Mouse (Mus musculus) liver, embryonic 14.5 days (tissue): ENCODE measurements around the gene Gtf3c5. TPM values are rescaled to one million over a fixed set of nuclear protein-coding genes. Genes with fewer than 3 reads are reported as not detected.

Experiments used
- ATAC-seq: fragments of 200-750 bp; cut with Nextera tagmentation; 2 replicates; pipeline ENCODE4 v1.8.0; 2017; ENCODE audit warnings: moderate number of reproducible peaks, mild to moderate bottlenecking, moderate library complexity; ENCODE audit not compliant: insufficient read depth
- DNase-seq, 3 experiments: peaks; one replicate each; pipeline ENCODE4 v3.0.0-alpha.2; 2012 to 2013; ENCODE audit warnings: low read depth in 3 of 3, low spot score in 3 of 3
- H3K27ac ChIP-seq: fragments of 300-500 bp; sonication (generic); 2 replicates; pipeline ENCODE4 v1.5.1; 2014; ENCODE audit warnings: moderate library complexity, mild to moderate bottlenecking, control low read depth, inconsistent platforms
- H3K27me3 ChIP-seq: fragments of 300-500 bp; sonication (generic); 2 replicates; pipeline ENCODE4 v1.6.1; 2014; ENCODE audit warnings: mild to moderate bottlenecking, low read length, moderate library complexity; ENCODE audit not compliant: control insufficient read depth, insufficient read depth
- H3K36me3 ChIP-seq: fragments of 300-500 bp; sonication (generic); replicated peaks from 2 replicates; pipeline ENCODE4 v1.6.1; 2014; ENCODE audit warnings: low read depth; ENCODE audit not compliant: control insufficient read depth, insufficient read depth
- H3K4me1 ChIP-seq, 2 experiments: fragments of 200-500 bp in 1 of 2; fragments of 300-500 bp in 1 of 2; sonication (generic) in 1 of 2; replicated peaks; 2 replicates each; pipeline ENCODE4 v1.6.1; 2012 to 2014; ENCODE audit warnings: antibody characterized with exemption in 1 of 2, inconsistent platforms in 1 of 2, low read length in 1 of 2; ENCODE audit not compliant: control insufficient read depth in 2 of 2, insufficient read depth in 2 of 2
- H3K4me2 ChIP-seq: fragments of 300-500 bp; sonication (generic); 2 replicates; pipeline ENCODE4 v1.6.1; 2014; ENCODE audit warnings: low read depth, mild to moderate bottlenecking, control low read depth, moderate library complexity
- H3K4me3 ChIP-seq, 2 experiments: fragments of 200-500 bp in 1 of 2; fragments of 300-500 bp in 1 of 2; sonication (generic) in 1 of 2; 2 replicates each; pipeline ENCODE4 v1.5.1; 2012 to 2014; ENCODE audit warnings: low read depth in 2 of 2, low read length in 2 of 2, mild to moderate bottlenecking in 2 of 2, control low read depth in 1 of 2, inconsistent platforms in 1 of 2, moderate library complexity in 1 of 2; ENCODE audit not compliant: insufficient read depth in 1 of 2
- H3K9ac ChIP-seq: fragments of 300-500 bp; sonication (generic); replicated peaks from 2 replicates; pipeline ENCODE4 v1.6.1; 2014; ENCODE audit warnings: mild to moderate bottlenecking, control low read depth, moderate library complexity
- H3K9me3 ChIP-seq: fragments of 300-500 bp; sonication (generic); 2 replicates; pipeline ENCODE4 v1.6.1; 2016; ENCODE audit warnings: low read length, mixed read lengths; ENCODE audit not compliant: control insufficient read depth
- CTCF ChIP-seq: IDR thresholded peaks from 2 replicates; pipeline ENCODE4 v1.5.1; 2016; ENCODE audit warnings: antibody characterized with exemption, low read depth, control low read depth
- EP300 ChIP-seq: IDR thresholded peaks from 2 replicates; pipeline ENCODE4 v1.6.1; 2016; ENCODE audit warnings: antibody characterized with exemption, low read depth
- WGBS: fragments of 180-500 bp; shearing (Covaris S2); extraction: QIAGEN DNeasy Blood & Tissue Kit; methylation state at CpG from one replicate; pipeline ENCODE4 v1.1.7; 2014; ENCODE audit not compliant: insufficient replicate concordance; 5-methylcytosine and 5-hydroxymethylcytosine counted together
- polyA plus RNA-seq, 2 experiments: library from polyadenylated mRNA; depleted of rRNA in 1 of 2; stranded (reverse) in 1 of 2; unstranded in 1 of 2; fragments of >200 nt; fragmentation: Nextera tagmentation in 1 of 2; extraction: Ambion mirVana in 1 of 2; gene quantifications; 2 replicates each; pipeline versions ENCODE4 v1.2.1 to v1.2.3; 2012 to 2014

Gtf3c5 gene
- polyA plus RNA-seq, 2 experiments, result 7.6 to 11.6 TPM

GRCm38 (mm10) chr2:28546560-28546959 is 37.0 kb downstream of the Gtf3c5 start:
- no peak for ATAC-seq
- H3K9ac ChIP-seq, result no peak overlapping the region
- DNase-seq, result no peak
- no peaks in the 10 kb centered on the region for H3K27me3 ChIP-seq
- no peak overlapping the region for H3K4me2 ChIP-seq
- 61% methylated on average over 6 of the region's 6 CpGs for WGBS
- no peak overlapping the region for H3K27ac ChIP-seq
- no peak overlapping the region for H3K4me3 ChIP-seq
- no peaks in the 10 kb centered on the region for H3K9me3 ChIP-seq
- TF ChIP-seq EP300 (no peak), CTCF (no peak)
- no peaks in the 10 kb centered on the region for H3K36me3 ChIP-seq
- H3K4me1 ChIP-seq, result no peaks in the 10 kb centered on the region

- no peak for TF ChIP-seq EP300
- TF ChIP-seq CTCF, result no peak
- Histone ChIP-seq H3K27me3 (no peaks in the 10 kb centered on the region), H3K4me3 (no peak overlapping the region), H3K4me1 (no peaks in the 10 kb centered on the region), H3K9me3 (no peaks in the 10 kb centered on the region), H3K27ac (no peak overlapping the region), H3K36me3 (no peaks in the 10 kb centered on the region), H3K4me2 (no peak overlapping the region), H3K9ac (no peak overlapping the region)
- ATAC-seq, result no peak
- DNase-seq, result no peak
Observed at GRCm38 (mm10) chr2:28545976-28546375, 37.6 kb downstream of the Gtf3c5 start.

DNA sequence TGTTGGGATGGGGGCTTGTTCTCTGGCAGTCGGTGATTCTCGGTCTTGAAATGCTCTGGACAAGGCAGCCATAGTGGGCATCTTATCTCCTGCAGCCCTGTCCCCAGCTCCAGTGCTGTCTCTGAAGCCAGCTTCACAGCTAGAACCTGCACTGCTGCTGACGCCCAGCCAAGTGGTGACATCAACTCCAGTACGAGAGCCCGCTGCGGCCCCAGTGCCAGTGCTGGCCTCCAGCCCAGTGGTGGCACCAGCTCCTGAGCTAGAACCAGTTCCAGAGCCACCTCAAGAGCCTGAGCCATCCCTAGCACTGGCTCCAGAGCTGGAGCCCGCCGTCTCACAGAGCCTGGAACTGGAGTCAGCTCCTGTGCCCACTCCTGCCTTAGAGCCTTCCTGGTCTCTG is 39.7 kb downstream of the Gtf3c5 start:
- Histone ChIP-seq H3K36me3 (no peaks in the 10 kb centered on the region), H3K4me2 (no peak overlapping the region), H3K9ac (no peak overlapping the region), H3K4me3 (no peak overlapping the region), H3K27me3 (no peaks in the 10 kb centered on the region), H3K27ac (no peak overlapping the region), H3K9me3 (no peaks in the 10 kb centered on the region), H3K4me1 (no peaks in the 10 kb centered on the region)
- TF ChIP-seq CTCF, result no peak
- DNase-seq (no peak), ATAC-seq (no peak)
- 72% methylated on average over 8 of the region's 8 CpGs for WGBS

DNA sequence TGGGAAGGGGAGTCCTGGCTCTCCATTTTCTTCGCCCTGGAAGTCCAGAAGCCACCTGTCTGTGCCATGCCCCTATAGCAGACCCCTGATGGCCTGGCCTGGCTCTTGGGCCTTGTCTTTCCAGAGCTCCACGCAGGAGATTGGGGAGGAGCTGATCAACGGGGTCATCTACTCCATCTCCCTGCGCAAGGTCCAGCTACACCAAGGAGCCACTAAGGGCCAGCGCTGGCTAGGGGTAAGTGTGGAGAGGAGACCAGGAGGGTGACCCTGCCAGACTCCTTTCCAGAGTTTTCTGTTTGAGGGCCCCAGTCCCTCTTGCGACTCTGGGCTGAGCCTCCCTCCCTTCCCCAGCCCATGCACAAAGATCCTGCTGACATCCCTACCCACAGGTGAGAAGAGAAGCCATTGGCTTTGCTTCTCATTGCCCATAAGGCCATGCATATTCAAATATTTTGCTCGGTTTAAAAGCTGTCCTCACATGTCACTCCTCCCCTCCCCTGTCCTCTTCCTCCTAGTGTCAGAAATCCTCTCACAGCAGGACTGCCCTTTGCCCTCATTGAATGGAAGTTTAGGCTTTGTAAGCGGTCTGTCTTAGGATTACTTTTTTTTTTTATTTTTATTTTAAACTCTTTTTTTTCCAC is 42.8 kb downstream of the Gtf3c5 start:
- H3K4me3 ChIP-seq, result no peak overlapping the region
- no peaks in the 10 kb centered on the region for H3K36me3 ChIP-seq
- H3K9ac ChIP-seq, result no peak overlapping the region
- no peak for ATAC-seq
- DNase-seq, result no peak
- 56% methylated on average over 8 of the region's 8 CpGs for WGBS
- no peak overlapping the region for H3K27ac ChIP-seq
- no peaks in the 10 kb centered on the region for H3K27me3 ChIP-seq
- H3K4me2 ChIP-seq, result no peak overlapping the region
- no peak for TF ChIP-seq EP300
- no peak for TF ChIP-seq CTCF
- no peaks in the 10 kb centered on the region for H3K9me3 ChIP-seq
- no peaks in the 10 kb centered on the region for H3K4me1 ChIP-seq

GRCm38 (mm10) chr2:28539949-28540348 is 43.6 kb downstream of the Gtf3c5 start:
- Histone ChIP-seq H3K4me3 (no peak overlapping the region), H3K27ac (no peak overlapping the region), H3K4me1 (no peaks in the 10 kb centered on the region), H3K27me3 (no peaks in the 10 kb centered on the region), H3K9me3 (no peaks in the 10 kb centered on the region), H3K36me3 (no peaks in the 10 kb centered on the region), H3K9ac (no peak overlapping the region), H3K4me2 (no peak overlapping the region)
- no peak for DNase-seq
- 25% methylated on average over 2 of the region's 2 CpGs for WGBS
- no peak for ATAC-seq
- TF ChIP-seq EP300, result no peak
- no peak for TF ChIP-seq CTCF
